Mouse (Mus musculus): ENCODE data around the gene Agpat1.

The Agpat1 gene

GRCm38 (mm10) chr17:34604061-34604508 is at the start of gene Agpat1:
Gene Agpat1, plus strand, starts transcription at chr17:34604262.
- in situ Hi-C loops (cut with MboI; ENCODE audit: low pct_unique_long_range_greater_than_20kb in 1 of 2, low sequenced_read_pairs in 2 of 2, unreplicated experiment in 1 of 2) = no loop called here

- in situ Hi-C loops (cut with MboI; ENCODE audit: low pct_unique_long_range_greater_than_20kb in 1 of 2, low sequenced_read_pairs in 2 of 2, unreplicated experiment in 1 of 2) = loop anchor here in 1 of 2 experiments (10.0 kb wide), 1 partner anchor 111 kb away; no protein-coding TSS in a partner anchor
These were observed 48.6 kb upstream of the Agpat1 start for GRCm38 (mm10) chr17:34555483-34555882.

- in situ Hi-C loops (cut with MboI; ENCODE audit: low pct_unique_long_range_greater_than_20kb in 1 of 2, low sequenced_read_pairs in 2 of 2, unreplicated experiment in 1 of 2) = loop anchor here in 1 of 2 experiments (10.0 kb wide), 1 partner anchor 112 kb away; no protein-coding TSS in a partner anchor
These were observed 47.7 kb upstream of the Agpat1 start for GRCm38 (mm10) chr17:34556406-34556805.

GRCm38 (mm10) chr17:34557411-34557810 is 46.7 kb upstream of the Agpat1 start:
- in situ Hi-C loops (cut with MboI; ENCODE audit: low pct_unique_long_range_greater_than_20kb in 1 of 2, low sequenced_read_pairs in 2 of 2, unreplicated experiment in 1 of 2) = loop anchor here in 1 of 2 experiments (10.0 kb wide), 1 partner anchor 113 kb away; no protein-coding TSS in a partner anchor

- in situ Hi-C loops (cut with MboI; ENCODE audit: low pct_unique_long_range_greater_than_20kb in 1 of 2, low sequenced_read_pairs in 2 of 2, unreplicated experiment in 1 of 2) = loop anchor here in 1 of 2 experiments (10.0 kb wide), 1 partner anchor 114 kb away; no protein-coding TSS in a partner anchor
These were observed 44.9 kb upstream of the Agpat1 start for GRCm38 (mm10) chr17:34559116-34559515.

- in situ Hi-C loops (cut with MboI; ENCODE audit: low pct_unique_long_range_greater_than_20kb in 1 of 2, low sequenced_read_pairs in 2 of 2, unreplicated experiment in 1 of 2) = loop anchor here in 1 of 2 experiments (10.0 kb wide), 1 partner anchor 115 kb away; no protein-coding TSS in a partner anchor
These were observed 44.2 kb upstream of the Agpat1 start for GRCm38 (mm10) chr17:34559895-34560294.

GRCm38 (mm10) chr17:34560438-34560837 is 43.6 kb upstream of the Agpat1 start:
- in situ Hi-C loops (cut with MboI; ENCODE audit: low pct_unique_long_range_greater_than_20kb in 1 of 2, low sequenced_read_pairs in 2 of 2, unreplicated experiment in 1 of 2) = no loop called here

GRCm38 (mm10) chr17:34561200-34561599 is 42.9 kb upstream of the Agpat1 start:
- in situ Hi-C loops (cut with MboI; ENCODE audit: low pct_unique_long_range_greater_than_20kb in 1 of 2, low sequenced_read_pairs in 2 of 2, unreplicated experiment in 1 of 2) = no loop called here

- in situ Hi-C loops (cut with MboI; ENCODE audit: low pct_unique_long_range_greater_than_20kb in 1 of 2, low sequenced_read_pairs in 2 of 2, unreplicated experiment in 1 of 2) = no loop called here
These were observed 41.5 kb upstream of the Agpat1 start for GRCm38 (mm10) chr17:34562595-34562994.

- in situ Hi-C loops (cut with MboI; ENCODE audit: low pct_unique_long_range_greater_than_20kb in 1 of 2, low sequenced_read_pairs in 2 of 2, unreplicated experiment in 1 of 2) = no loop called here
These were observed 40.7 kb upstream of the Agpat1 start for GRCm38 (mm10) chr17:34563354-34563753.

- in situ Hi-C loops (cut with MboI; ENCODE audit: low pct_unique_long_range_greater_than_20kb in 1 of 2, low sequenced_read_pairs in 2 of 2, unreplicated experiment in 1 of 2) = no loop called here
These were observed 40.0 kb upstream of the Agpat1 start, which contains the start of gene Notch4 for GRCm38 (mm10) chr17:34564003-34564421. Gene Notch4, plus strand, starts transcription at chr17:34564268.

GRCm38 (mm10) chr17:34564796-34565195 is 39.3 kb upstream of the Agpat1 start:
- in situ Hi-C loops (cut with MboI; ENCODE audit: low pct_unique_long_range_greater_than_20kb in 1 of 2, low sequenced_read_pairs in 2 of 2, unreplicated experiment in 1 of 2) = no loop called here

GRCm38 (mm10) chr17:34567311-34567710 is 36.8 kb upstream of the Agpat1 start:
- in situ Hi-C loops (cut with MboI; ENCODE audit: low pct_unique_long_range_greater_than_20kb in 1 of 2, low sequenced_read_pairs in 2 of 2, unreplicated experiment in 1 of 2) = no loop called here

- in situ Hi-C loops (cut with MboI; ENCODE audit: low pct_unique_long_range_greater_than_20kb in 1 of 2, low sequenced_read_pairs in 2 of 2, unreplicated experiment in 1 of 2) = no loop called here
These were observed 35.6 kb upstream of the Agpat1 start for GRCm38 (mm10) chr17:34568421-34568820.

GRCm38 (mm10) chr17:34569919-34570318 is 34.1 kb upstream of the Agpat1 start:
- in situ Hi-C loops (cut with MboI; ENCODE audit: low pct_unique_long_range_greater_than_20kb in 1 of 2, low sequenced_read_pairs in 2 of 2, unreplicated experiment in 1 of 2) = no loop called here

- in situ Hi-C loops (cut with MboI; ENCODE audit: low pct_unique_long_range_greater_than_20kb in 1 of 2, low sequenced_read_pairs in 2 of 2, unreplicated experiment in 1 of 2) = no loop called here
These were observed 32.2 kb upstream of the Agpat1 start for GRCm38 (mm10) chr17:34571875-34572274.

- in situ Hi-C loops (cut with MboI; ENCODE audit: low pct_unique_long_range_greater_than_20kb in 1 of 2, low sequenced_read_pairs in 2 of 2, unreplicated experiment in 1 of 2) = no loop called here
These were observed 31.7 kb upstream of the Agpat1 start for GRCm38 (mm10) chr17:34572361-34572760.

GRCm38 (mm10) chr17:34576577-34576976 is 27.5 kb upstream of the Agpat1 start:
- in situ Hi-C loops (cut with MboI; ENCODE audit: low pct_unique_long_range_greater_than_20kb in 1 of 2, low sequenced_read_pairs in 2 of 2, unreplicated experiment in 1 of 2) = loop anchor here in 1 of 2 experiments (5.0 kb wide), 1 partner anchor 51 kb away; the partner anchor contains the start of genes Ppt2 and Prrt1

GRCm38 (mm10) chr17:34578070-34578469 is 26.0 kb upstream of the Agpat1 start:
- in situ Hi-C loops (cut with MboI; ENCODE audit: low pct_unique_long_range_greater_than_20kb in 1 of 2, low sequenced_read_pairs in 2 of 2, unreplicated experiment in 1 of 2) = loop anchor here in 1 of 2 experiments (5.0 kb wide), 1 partner anchor 49 kb away; the partner anchor contains the start of genes Ppt2 and Prrt1

GRCm38 (mm10) chr17:34582528-34582927 is 21.5 kb upstream of the Agpat1 start:
- in situ Hi-C loops (cut with MboI; ENCODE audit: low pct_unique_long_range_greater_than_20kb in 1 of 2, low sequenced_read_pairs in 2 of 2, unreplicated experiment in 1 of 2) = no loop called here

All from mouse embryonic stem cell (cell line).